Mouse (Mus musculus) urinary bladder, adult 2 months (tissue): ENCODE data around the gene Ctdnep1. TPM values are rescaled to one million over a fixed set of nuclear protein-coding genes. Genes with fewer than 3 reads are reported as not detected.
A peak's percentile ranks its signal among the peaks of the same experiment; 100 is the strongest.

Source experiments
- DNase-seq: peaks from one replicate; pipeline ENCODE4 v3.0.0; 2022; ENCODE audit warnings: low spot score
- polyA plus RNA-seq: library from polyadenylated mRNA; depleted of rRNA; stranded (reverse); fragments of >200 nt; gene quantifications from 2 replicates; pipeline ENCODE4 v1.2.3, GENCODE M21; 2012

The Ctdnep1 gene
- polyA plus RNA-seq, 1 experiment = 82.0 TPM

DNA sequence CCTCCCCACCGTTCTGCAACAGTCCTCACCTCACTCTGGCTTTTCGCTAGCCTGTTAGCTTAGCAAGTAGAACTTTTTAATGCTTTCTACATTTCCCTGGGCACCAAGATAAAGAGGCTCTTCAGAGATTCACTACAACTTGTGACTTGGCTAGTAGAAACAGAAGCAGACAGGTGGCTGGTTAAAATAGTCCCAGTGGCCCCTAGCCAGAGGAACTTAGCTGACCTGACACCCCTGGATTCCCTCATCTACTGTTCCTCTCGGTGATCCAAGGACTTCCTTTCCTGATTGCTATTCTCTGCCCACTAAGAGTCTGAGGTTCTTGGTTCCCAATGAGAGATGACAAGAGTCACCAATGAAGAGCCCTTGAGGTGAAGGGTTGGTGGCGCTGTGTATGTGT, 2.4 kb downstream of the Ctdnep1 start:
- no peak for DNase-seq

DNA sequence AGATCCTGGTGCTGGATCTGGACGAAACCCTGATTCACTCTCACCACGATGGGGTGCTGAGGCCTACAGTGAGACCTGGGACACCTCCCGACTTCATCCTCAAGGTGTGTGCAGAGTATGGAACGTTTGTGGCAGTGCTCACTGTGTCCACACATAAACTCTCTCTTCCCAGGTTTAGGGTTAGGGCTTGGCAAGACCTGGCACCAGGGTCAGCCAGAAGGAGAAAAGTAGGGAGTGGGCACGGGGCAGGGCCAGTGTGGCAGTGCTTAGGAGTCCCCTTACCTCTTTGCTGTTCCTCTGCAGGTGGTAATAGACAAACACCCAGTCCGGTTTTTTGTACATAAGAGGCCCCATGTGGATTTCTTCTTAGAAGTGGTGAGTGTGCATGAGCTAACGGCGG, 3.5 kb downstream of the Ctdnep1 start:
- no peak for DNase-seq

DNA sequence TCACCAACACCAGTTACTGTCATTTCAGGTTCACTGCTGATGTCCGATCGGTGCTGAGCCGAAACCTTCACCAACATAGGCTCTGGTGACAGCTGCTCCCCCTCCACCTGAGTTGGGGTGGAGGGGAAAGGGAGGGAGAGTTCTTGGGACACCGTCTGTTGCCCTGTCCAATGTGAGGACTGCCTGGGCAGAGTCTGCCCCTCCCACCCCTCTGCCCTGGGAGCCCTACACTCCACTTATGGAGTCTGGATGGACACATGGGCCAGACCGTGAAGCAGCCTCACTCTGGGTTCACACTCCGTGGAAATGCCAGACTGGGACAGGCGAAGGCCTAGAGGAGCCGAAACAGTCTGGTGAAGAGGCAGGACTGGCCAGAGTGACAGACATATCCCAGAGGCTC, 9.0 kb downstream of the Ctdnep1 start:
- DNase-seq = no peak

DNA sequence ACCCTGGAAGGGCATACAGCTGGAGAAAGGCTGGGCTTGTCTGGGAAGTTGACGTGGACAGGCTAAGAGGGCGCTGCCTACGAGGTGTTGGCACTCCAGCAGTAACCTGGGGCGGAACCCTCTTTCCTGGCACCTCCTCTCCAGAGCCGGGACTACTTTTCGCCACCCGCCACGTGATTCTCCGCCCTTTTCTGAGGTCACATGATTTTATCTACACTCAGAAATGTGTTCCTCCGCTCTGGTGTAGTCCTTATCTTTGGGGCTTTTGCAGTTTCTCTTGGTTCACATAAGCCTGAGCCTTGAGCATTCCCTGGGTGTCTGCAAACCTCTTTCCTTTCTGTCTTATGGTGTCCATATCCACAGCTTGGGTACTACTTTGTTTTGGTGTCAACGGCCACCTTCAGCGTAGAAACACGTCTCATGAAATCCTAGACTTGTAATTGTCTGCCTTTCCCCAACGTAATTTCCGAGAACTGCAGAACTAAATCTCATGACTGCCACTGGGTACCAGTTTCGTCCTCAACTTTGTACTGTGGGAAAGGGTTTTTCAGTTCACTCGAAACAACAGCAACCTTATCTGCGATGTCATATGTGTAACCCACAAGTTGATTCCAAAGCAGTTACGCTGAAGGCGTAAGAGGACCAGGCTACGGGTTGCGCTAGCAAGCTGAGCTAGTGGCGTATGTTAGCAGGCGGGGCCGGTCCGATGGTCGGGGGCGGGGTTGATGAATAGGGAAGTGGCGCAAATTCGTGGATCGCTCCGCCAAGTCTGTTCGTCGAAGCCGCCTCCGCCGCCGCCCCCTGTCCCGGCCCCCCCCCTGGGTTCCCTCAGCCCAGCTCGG, 10.1 kb downstream of the Ctdnep1 start, which contains the start of gene Gabarap:
Gene Gabarap, plus strand, starts transcription at position 294 of the 842 bp plus-strand sequence.
- peak; percentile 87 for DNase-seq

DNA sequence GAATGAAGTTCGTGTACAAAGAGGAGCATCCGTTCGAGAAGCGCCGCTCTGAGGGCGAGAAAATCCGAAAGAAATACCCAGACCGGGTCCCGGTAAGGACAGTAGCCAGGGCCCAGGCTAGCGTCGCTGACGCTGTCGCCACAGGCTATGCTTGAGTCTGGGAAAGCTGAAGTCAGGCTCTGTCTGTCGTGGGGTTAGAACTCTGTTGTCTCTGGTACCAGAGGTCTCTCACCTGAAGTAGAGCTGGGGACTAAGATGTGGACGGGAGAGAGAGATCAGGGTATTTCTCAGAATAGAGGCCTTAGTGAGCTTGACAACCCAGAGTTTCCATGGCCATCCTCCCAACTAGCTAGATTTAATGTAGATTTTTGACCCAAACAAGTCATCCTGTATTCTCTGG, 10.8 kb downstream of the Ctdnep1 start:
- no peak for DNase-seq

DNA sequence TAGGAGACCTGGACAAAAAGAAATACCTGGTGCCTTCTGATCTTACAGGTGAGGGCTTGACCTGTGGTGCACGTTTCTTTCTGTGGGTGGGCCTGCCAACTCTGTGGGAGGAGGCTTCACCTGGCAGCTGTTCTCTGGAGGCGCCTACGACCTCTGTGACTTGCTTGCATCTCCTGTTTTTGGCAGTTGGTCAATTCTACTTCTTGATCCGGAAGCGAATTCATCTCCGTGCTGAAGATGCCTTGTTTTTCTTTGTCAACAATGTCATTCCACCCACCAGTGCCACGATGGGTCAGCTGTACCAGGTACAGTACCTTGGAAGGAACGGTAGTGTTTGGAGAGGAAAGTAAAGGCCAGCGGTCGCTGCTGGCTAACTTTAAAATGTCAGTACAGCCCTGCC, 11.4 kb downstream of the Ctdnep1 start:
- no peak for DNase-seq

DNA sequence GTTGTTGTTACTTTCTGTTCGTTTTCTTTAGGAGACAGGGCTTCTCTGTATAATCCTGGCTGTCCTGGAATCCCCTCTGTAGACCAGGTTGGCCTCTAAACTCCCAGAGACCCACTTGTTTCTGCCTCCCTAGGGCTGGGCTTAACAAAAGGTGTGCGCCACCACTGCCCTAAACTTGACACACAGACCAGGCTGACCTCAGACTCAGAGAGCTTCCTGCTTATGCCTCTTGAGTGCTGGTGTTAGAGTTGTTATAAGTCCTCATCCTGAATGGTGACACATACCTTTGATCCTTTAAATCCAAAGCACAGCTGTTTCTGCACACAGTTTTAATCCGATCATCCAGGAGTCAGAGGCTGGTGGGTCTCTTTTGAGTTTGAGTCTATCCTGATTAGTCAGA, 12.0 kb downstream of the Ctdnep1 start:
- no peak for DNase-seq

DNA sequence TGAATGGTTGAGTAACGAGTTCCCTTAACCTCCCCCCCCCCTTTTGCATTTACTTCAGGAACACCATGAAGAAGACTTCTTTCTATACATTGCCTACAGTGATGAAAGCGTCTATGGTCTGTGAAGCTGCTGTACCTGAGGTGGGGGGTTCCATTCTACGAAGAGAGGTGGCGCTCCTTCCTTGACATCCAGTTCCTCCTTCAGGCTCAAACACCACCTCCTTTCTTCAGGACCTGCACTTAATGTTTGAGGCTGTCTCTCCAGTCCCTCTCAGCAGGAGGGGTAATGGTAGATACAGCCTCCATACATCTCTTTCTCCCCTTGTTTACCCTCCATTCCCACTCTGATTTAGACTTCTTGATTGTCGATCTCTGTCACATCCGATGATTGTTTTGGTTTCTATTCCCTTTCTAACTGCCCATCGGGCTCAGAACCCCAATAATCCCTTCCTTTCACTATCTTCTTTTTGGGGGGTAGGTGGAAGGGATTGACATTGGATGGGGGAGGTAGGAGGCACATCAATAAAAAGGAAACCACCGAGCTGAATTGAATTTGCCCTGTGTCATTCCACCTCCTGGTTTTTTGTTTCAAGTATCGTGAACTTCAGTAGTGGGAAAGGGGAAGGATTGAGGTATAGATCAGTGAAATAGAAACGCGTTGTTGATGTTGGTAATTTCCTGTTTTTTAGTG, 13.6 kb downstream of the Ctdnep1 start:
- DNase-seq = no peak

DNA sequence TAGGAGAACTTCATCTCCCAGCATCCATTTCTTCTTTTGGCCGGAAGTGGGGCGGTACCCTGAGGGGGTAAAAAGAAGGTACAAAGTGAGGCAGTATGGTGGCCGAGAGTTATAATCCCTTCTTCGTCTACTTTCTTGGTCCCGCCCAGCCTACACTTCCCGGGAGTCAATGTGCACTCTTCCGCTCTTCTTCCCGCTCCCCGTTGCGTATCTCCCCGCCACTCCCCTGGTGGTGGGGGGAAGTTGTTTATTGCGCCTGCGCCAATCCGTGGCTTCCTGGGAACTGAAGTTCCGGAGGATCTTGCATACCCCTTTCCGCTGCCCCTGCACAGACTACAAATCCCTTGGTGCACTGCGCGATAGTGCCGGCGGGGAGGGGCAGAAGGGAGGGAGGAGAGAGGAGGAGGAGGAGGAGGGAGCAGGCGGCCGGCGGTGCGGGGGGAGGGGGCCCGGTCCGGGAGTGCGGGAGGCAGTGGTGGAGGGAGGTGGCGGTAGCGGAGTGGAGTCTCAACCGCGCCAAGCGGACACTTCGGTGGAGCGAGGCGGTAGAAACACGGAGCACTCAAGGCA, 14.5 kb downstream of the Ctdnep1 start, which contains the start of gene Phf23:
Gene Phf23, plus strand, starts transcription at position 387 of the 570 bp plus-strand sequence.
- peak; percentile 94 for DNase-seq

DNA sequence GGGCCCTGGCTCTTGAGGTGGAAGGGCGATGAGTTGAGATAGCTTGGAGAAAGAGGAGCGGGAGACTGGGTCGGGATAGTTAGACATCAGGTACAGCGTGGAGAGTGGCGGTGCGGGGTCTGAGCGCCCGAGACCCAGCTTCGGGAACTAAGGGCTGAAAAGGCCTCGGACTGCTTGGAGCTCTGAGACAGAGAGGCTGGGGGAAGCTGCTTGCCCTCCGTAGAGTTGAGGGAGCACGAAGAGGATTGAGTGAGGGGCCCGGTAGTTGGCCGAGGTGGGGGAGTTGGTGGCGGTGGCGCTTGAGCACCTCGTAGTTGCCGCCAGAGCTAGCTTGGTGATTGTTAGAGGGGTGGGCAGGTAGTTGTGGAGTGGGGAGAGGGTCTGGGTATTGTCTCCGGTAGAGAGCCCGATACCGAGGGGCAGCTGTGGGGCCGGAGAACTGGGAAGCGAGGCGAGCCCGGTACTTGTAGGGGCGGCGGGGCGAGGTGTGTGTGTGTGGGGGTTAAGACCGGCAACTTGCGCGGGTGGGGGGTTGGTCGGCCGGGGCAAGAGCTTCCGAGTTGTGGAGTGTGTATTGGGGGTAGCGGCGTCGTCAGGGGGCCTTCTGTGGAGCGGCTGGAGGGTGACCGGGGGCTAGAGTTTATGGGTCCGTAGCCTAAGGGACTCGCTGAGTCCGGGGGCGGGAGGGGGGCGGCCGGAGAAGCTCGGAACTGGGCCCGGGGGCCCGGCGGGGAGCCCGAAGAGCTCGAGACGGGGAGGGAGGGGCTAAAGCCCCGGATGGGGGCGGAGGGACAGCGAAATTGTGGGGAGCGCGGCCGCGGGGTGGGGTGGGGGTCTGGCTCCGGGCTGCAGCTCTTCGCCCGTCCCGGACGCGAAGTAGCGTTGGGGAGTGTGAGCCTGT, 15.5 kb downstream of the Ctdnep1 start:
- no peak for DNase-seq

DNA sequence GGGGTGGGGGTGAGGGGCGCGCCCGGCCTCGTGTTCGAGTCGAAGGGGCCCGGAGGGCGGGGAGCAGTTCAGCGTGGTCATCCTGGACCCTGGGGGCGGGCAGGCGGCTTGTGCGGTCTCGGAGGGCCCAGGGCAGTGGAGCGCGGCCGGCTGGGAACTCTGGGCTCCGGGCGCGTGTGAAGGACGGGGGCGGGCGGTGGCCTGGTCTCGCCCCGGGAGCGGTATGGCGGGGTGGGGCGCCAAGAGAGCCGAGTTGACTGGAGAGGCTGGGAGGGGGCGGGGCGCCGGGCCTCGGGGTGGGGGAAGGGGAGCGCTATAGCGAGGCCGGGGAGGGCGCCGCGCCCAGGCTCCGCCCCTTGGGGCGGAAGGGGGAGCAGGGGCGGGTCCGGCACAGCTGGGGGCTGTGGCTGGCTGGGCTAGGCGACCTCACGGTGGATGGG, 16.1 kb downstream of the Ctdnep1 start:
- DNase-seq = peak; percentile 91

DNA sequence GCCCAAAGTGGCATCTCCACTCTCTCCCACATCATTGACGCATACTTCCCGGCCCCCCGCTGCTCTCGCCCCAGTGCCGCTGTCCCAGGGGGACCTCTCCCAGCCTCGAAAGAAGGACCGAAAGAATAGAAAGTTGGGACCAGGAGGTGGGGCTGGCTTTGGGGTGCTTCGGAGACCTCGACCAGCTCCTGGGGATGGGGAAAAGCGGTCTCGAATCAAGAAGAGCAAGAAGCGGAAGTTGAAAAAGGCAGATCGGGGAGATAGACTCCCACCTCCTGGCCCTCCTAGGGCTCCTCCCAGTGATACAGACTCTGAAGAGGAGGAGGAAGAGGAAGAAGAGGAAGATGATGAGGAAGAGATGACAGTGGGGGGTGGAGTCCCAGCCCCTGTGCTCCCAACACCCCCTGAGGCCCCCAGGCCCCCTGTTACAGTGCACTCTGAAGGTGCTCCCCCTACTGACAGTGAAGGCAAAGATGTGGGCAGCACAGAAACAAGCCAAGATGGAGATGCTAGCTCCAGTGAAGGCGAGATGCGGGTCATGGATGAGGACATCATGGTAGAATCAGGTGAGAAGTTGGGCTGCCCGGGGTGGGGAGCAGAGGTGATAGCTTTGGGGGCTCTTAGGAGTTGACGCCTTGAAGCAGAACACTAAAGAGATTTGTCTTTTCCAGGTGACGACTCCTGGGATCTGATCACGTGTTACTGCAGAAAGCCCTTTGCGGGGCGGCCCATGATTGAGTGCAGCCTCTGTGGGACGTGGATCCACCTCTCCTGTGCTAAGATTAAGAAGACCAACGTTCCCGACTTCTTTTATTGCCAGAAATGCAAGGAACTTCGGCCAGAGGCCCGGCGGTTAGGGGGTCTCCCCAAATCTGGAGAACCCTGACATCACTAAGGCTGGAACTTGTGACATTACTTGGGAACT, 17.9 kb downstream of the Ctdnep1 start:
- DNase-seq = no peak

DNA sequence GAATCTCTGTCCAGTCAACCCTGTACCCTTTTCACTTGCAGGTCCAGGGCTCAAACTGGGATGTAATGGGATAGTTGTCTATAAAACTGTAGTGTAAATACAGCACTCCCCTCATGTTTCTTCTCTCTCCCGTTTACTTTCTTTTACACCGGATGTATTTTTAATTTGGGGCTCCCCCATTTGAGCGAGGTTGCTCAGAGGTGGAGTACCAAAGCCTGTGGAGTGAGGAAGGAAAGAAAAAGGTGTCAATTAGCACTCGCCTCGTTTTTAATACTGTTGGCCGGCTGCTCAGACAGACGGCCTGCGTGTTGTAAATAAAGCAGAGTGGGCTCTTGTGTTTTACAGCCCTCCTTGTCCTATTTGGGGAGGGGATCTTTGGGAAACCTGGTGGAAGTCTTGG, 18.7 kb downstream of the Ctdnep1 start:
- no peak for DNase-seq

DNA sequence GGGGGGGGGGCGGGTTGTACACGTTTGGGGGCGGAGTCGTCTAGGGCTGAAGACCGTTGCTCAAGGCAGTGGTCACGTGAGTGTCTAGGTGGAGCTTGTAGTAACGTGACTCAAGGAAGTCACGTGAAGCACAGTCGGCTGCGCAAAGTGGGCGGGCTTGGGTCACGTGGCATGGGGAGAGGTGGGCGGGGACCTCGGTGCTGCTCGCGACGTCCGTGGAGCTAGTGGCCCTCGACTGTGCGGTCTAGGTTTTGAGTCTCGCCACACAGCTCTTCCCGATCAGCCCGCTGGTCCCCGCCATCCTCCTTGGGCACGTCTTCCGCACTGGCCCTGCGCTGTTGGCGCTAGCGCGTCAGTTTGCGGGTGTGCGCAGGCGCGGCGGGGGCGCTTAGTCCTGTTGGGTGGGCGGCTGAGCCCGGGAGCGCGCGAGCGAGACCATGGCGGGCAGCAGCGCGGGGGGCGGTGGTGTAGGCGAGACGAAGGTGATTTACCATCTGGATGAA, 19.5 kb downstream of the Ctdnep1 start, which contains the start of gene Dvl2:
Gene Dvl2, plus strand, starts transcription at position 200 of the 503 bp plus-strand sequence.
- peak; percentile 74 for DNase-seq

DNA sequence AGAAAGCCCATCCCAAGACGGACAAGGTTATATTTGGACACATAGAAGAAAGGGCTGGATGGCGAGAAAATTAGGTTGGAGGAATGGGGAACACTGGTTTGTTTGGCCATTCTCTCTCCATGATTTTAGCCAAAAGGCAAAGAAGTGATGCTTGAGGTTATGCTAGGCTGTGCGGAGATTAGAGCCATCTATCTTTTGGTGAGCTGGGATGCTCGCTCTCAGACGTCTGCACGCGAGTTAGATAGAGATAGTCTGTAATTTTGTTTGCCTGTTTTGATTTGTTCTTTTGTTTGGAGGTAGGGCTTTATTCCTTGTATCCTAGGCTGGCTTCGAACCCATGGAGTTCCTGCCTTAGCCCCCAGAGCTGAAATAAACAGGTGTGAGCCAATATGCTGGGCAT, 20.2 kb downstream of the Ctdnep1 start:
- no peak for DNase-seq

DNA sequence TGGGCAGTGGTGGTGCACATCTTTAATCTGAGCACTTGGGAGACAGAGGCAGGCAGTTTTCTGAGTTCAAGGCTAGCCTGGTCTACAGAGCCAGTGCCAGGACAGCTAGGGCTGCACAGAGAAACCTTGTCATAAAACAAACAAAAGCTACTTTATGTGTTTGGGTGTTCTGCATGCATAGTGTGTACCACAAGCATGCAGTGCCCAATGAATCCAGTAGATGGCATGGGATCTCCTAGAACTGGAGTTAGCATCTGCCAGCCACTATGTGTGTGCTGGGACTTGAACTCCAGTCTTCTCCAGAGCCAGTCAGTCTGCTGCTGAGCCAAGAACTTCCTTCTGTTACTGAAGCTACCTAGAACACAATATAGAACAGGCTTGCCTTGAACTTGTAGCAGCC, 20.9 kb downstream of the Ctdnep1 start:
- DNase-seq = no peak

DNA sequence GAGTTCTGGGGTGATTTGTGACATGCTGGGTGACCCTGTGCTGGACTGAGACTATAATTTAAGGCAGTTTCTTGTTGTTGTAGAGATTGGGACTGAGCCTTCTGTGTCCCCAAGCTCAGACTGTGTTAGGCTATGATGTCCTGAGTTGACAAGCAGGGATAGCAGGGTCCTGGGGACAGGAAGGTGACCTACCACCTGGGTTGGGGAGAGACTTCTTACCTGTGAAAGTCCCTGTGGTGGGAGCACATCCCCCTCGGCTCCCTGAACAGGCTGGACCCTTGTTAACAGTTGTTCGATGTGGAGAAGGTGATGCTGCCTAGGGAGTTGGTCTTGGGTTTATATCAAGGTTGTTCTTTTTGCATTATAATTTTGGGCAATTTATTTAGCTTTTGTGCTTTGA, 21.5 kb downstream of the Ctdnep1 start:
- no peak for DNase-seq

DNA sequence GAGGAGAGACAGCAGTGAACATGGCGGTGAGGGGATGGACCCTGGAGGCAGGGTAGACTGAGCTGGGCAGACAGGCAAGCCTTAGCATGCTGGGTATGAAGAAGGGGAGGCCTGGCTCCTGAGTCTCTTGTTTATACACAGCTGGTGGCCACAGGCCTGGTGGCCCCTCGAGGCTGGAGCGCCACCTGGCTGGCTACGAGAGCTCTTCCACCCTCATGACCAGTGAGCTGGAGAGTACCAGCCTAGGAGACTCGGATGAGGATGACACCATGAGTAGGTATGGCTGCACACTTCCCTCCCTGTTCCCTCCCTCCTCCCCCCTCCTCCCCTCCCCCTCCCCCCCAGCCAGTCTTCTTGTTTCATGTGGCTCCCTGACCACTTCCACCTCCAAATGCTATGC, 24.6 kb downstream of the Ctdnep1 start:
- no peak for DNase-seq

DNA sequence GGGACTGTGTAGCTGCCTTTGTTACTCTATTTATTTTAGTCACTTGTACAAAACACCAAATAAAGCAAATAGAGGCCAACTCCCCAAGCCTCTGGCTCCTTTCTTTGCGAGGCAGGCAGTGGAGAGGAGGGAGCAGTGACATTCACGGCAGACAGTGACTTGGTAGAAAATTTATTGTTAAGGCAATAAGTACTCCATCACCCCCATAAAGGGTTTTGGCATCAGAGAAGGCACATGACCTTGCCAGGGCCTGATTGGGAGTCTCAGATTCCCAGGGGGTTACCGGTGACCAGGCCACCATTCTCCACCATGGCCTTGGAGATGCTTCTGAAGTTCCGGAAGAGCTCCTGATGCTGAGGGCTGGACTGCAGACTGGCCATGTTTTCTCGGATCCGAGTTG, 29.1 kb downstream of the Ctdnep1 start:
- DNase-seq = no peak

DNA sequence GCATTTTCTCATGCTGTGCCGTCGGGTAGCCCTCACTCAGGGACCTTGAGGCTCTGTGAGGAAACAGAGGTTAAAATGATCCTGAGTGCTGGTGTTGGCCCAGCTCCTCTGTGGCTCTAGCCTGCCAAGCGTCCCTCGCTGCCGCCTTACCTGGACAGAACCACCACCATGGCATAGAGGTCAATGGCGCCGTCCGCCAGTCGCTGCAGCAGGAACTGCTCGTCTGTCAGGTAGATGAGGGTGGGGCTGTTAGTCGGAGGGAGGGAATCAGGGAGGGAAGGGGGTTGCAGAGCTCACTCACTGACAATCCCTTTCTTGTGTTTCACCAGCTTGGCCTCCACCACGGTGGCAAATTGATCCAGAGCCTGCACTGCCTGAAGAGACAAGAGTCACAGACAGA, 29.6 kb downstream of the Ctdnep1 start:
- DNase-seq = peak; percentile 14
